Mouse (Mus musculus) ES-Bruce4 (cell line): ENCODE measurements around the gene Rccd1.

Experiments
- CTCF ChIP-seq: IDR thresholded peaks from one replicate; pipeline ENCODE4 v1.8.1; 2011; ENCODE audit warnings: low read depth, low read length
- EP300 ChIP-seq: IDR thresholded peaks from 2 replicates; pipeline ENCODE4 v1.6.1; 2011; ENCODE audit warnings: low read depth, low read length; ENCODE audit not compliant: insufficient read depth
- POLR2A ChIP-seq: IDR thresholded peaks from one replicate; pipeline ENCODE4 v1.8.1; 2011; ENCODE audit warnings: low read length; ENCODE audit not compliant: insufficient read depth

GRCm38 (mm10) chr7:80276374-80276773 is 47.9 kb downstream of the Rccd1 start:
- no peak for TF ChIP-seq CTCF
- no peak for TF ChIP-seq POLR2A
- no peak for TF ChIP-seq EP300
